Mouse (Mus musculus) erythroblast, embryonic 14.5 days (primary cell): ENCODE measurements around the gene Msl2. TPM values are rescaled to one million over a fixed set of nuclear protein-coding genes. Genes with fewer than 3 reads are reported as not detected.

ENCODE experiments used
- H3K27me3 ChIP-seq: 2 replicates; pipeline ENCODE4 v1.6.1; 2012; ENCODE audit warnings: inconsistent platforms; ENCODE audit not compliant: control insufficient read depth
- H3K36me3 ChIP-seq: 2 replicates; pipeline ENCODE4 v1.6.1; 2012; ENCODE audit warnings: mild to moderate bottlenecking, inconsistent platforms; ENCODE audit not compliant: control insufficient read depth
- H3K4me1 ChIP-seq: 2 replicates; pipeline ENCODE4 v1.6.1; 2012; ENCODE audit warnings: inconsistent platforms; ENCODE audit not compliant: control insufficient read depth
- H3K4me3 ChIP-seq: replicated peaks from 2 replicates; pipeline ENCODE3; 2012; ENCODE audit warnings: moderate library complexity, mild to moderate bottlenecking, inconsistent platforms
- H3K9me3 ChIP-seq: 2 replicates; pipeline ENCODE4 v1.6.1; 2012; ENCODE audit warnings: low read length, inconsistent platforms, mixed read lengths; ENCODE audit not compliant: control insufficient read depth
- GATA1 ChIP-seq: IDR thresholded peaks from 2 replicates; pipeline ENCODE4 v1.6.1; 2012; ENCODE audit warnings: low read length, inconsistent platforms, mixed read lengths
- TAL1 ChIP-seq: IDR thresholded peaks from 3 replicates; pipeline ENCODE4 v1.6.1; 2012; ENCODE audit warnings: low read length, inconsistent platforms, mixed read lengths
- polyA plus RNA-seq: library from polyadenylated mRNA; stranded (reverse); fragments of >175 nt; gene quantifications from 2 replicates; pipeline ENCODE4 v1.2.3, GENCODE M21; 2012

The Msl2 gene
- 0.76 and 1.1 TPM in 2 replicates for polyA plus RNA-seq

DNA sequence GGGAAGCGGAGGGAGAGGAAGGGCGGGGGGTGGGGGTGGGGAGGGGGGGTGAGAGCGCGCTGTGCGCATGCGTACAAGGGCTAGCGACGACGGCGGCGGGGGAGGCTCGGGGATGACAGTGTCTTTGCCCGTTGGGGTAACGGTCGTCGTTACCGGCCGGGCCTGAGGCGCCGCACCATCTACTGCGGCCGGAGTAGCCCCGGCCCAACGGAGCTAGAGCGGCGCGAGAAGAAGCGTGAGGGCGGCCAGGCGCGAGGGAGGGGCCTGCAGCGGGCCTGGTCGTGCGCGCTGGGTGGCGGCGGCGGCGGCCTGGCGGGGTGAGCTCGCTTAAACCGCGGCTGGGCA, at the start of gene Msl2:
Gene Msl2, plus strand, starts transcription at position 115 of the 345 bp plus-strand sequence.
- Histone ChIP-seq H3K9me3 (peaks cover 7% of the 10 kb centered on the region), H3K36me3 (peaks cover 33% of the 10 kb centered on the region), H3K4me3 (peak within 1 kb of the TSS; percentile 99), H3K4me1 (peaks cover 38% of the 10 kb centered on the region), H3K27me3 (no peaks in the 10 kb centered on the region)
- TF ChIP-seq GATA1: no peak
- TF ChIP-seq TAL1: no peak

DNA sequence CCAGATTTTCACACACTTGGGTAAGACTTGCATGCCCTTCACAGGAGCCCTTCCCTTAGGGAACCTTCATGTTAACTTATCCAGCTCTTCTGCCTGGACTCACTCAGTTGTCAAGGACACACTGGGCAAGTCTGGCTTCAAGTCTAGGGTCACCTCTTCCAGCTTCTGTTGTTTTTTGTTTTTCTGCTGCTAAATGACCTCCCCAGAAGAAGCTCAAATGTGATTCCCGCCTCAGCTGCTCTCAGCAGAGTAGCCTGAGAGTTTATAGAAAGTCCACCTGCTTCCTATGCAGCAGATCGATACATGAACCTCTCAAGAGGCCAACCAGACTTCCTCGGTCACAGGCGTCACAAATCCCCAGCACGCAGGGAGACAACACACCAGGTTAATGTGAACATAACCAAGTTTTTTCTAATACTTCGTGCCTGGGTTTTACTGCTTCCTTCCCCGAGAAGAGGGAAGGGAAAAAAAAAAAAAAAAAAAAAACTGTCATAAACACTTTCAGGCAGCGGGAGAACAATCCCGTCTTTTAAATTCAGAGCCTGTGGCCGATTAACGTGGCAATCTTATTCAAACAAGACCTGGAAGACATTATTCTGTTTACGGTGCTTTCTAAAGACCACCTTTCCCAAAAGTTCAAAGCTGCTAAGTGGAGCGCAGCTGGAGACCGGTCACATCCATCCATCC, 40.0 kb upstream of the Msl2 start:
- Histone ChIP-seq H3K9me3 (no peaks in the 10 kb centered on the region), H3K4me1 (peaks cover 62% of the 10 kb centered on the region), H3K36me3 (peaks cover 7% of the 10 kb centered on the region), H3K27me3 (peaks cover 4% of the 10 kb centered on the region), H3K4me3 (peak overlapping the region; percentile 85)
- TF ChIP-seq GATA1: no peak
- TF ChIP-seq TAL1: no peak

DNA sequence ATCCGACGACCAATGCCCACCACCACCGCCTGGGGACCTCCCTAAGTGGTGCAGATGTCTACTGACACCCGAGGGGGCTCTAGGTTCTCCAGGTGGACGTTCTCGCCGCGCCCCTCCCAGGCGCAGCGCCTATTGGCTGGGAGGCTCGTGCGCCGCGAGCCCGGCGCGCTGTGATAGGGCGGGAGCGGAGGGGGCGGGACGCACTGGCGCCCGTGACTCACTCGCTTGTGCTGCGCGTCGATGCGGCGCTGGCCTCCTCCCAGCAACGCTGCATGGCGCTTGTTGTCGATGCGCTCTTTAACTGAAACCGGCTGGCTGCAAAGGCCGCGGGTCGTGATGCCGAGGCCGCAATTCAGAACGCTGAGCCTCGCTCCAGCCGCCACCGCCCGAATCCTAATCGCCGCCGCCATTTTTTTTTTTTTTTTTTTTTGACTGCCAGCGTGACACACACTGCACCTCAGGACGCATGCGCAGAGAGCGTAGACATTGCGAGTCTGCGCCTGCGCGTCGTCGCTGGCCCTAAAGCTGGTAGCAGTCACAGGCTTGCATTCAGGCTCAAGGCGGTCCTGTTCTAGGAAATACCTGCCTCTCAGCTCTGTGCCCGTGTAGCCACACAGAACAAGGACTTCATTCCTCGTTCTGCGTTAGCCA, 39.3 kb upstream of the Msl2 start, which contains the start of gene Pccb:
Gene Pccb, minus strand, starts transcription at position 451 of the 651 bp plus-strand sequence.
- peaks cover 58% of the 10 kb centered on the region for H3K4me1 ChIP-seq
- TF ChIP-seq TAL1: no peak
- no peak for TF ChIP-seq GATA1
- peak within 1 kb of the TSS; percentile 85 for H3K4me3 ChIP-seq
- H3K36me3 ChIP-seq: peaks cover 3% of the 10 kb centered on the region; the same call in 1 of the 2 replicates
- H3K9me3 ChIP-seq: no peaks in the 10 kb centered on the region
- H3K27me3 ChIP-seq: peaks cover 4% of the 10 kb centered on the region

DNA sequence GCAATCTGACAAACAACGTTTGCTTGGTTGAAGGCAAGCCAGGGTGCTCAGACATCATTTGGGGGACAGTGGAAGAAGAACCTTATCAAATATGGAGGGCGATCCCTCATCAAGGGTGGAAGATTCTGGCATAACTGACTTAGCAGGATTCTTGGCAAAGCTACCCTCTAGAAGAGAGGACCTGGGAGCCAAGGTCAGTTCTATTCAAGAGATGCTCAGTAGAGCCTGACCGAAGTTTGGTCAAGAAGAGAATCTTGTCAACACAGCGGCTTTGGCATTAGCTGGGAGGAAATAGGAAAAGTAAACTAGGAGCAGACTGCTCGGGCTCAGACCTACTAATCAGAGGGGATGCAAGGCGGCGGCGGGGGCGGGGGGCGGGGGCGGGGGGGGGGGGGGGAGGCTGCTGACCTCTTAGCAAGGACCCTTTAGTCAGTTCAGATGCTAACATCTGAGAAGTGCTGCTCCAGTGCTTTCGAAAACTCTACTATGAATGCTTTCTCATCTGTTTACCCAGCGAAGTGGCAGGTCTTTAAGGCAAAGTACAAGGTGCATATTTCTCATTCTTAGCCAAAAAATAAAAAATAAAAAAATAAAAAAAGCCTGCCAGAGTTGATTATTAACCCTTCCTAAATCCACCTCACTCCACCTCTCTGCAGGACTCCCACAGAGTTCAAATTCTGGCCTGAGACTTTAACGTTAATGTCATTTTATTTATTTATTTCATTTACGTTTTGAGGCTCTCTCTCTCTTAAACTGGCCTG, 37.9 kb upstream of the Msl2 start:
- no peak overlapping the region for H3K4me3 ChIP-seq
- H3K9me3 ChIP-seq: no peaks in the 10 kb centered on the region
- peaks cover 7% of the 10 kb centered on the region for H3K27me3 ChIP-seq
- peaks cover 3% of the 10 kb centered on the region; the same call in 1 of the 2 replicates for H3K36me3 ChIP-seq
- H3K4me1 ChIP-seq: peaks cover 51% of the 10 kb centered on the region
- no peak for TF ChIP-seq TAL1
- TF ChIP-seq GATA1: no peak

DNA sequence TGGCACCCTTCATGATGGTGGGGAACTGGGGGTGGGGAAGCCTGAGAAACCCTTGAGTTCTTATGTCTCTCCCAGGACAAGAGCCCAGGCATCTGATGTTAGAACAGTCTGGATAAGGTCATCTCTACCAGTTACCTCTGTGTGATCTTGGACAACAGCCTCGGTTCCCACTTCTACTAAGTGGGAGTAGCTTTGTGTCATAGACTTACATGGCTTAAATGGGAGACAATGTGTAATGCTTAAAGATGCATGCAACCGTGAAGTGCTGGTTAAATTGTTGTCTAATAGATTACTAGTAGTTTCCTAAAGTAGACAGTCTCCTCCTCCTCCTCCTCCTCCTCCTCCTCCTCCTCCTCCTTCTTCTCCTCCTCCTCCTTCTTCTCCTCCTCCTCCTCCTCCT, 37.0 kb upstream of the Msl2 start:
- Histone ChIP-seq H3K4me3 (peak overlapping the region; percentile 38), H3K4me1 (peaks cover 42% of the 10 kb centered on the region), H3K9me3 (no peaks in the 10 kb centered on the region), H3K36me3 (no peaks in the 10 kb centered on the region; the same call in 1 of the 2 replicates), H3K27me3 (peaks cover 7% of the 10 kb centered on the region)
- TF ChIP-seq GATA1 (no peak), TAL1 (no peak)

DNA sequence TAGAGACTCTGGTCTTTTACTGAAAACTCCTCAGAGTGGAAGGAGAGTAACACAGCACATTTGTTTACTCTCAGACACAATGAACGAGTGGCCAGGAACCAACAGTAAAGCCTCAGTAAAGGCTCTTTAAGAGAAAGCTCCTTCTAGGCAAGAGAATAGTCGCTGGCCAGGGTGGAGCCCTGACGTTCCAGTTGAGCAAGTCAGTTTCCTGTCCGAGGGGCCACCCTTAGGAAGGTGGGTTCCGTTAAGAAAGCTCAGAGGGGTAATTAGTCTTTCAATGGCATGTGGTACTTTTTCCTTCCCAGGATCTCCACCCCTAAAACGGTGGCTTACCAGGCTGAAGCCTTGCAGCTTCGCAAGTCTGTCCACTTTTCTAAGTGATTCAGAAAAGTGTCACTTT, 36.5 kb upstream of the Msl2 start:
- Histone ChIP-seq H3K4me3 (peak overlapping the region; percentile 29), H3K9me3 (no peaks in the 10 kb centered on the region), H3K4me1 (peaks cover 38% of the 10 kb centered on the region), H3K36me3 (no peaks in the 10 kb centered on the region), H3K27me3 (peaks cover 10% of the 10 kb centered on the region)
- TF ChIP-seq GATA1 (no peak), TAL1 (no peak)

DNA sequence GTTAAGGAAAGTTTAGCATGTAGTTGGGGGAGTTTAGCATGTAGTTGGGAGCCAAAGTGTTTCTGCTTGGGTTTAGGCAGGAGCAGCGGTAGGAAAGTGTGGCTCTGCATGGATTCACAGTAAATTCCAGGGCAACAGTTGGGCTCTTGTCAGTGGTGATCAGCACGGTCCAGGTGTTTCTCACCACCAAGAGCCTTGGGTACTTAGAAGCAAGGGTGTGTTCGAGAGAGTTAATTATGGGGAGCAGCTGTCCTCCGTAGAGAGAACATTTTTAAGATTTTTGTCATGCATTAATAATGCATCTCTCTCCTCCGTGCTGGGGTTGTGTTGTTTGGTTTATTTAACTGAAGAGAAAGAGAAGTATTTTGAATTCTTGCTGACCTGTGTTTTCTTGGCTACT, 35.3 kb upstream of the Msl2 start:
- Histone ChIP-seq H3K4me1 (peaks cover 34% of the 10 kb centered on the region), H3K9me3 (no peaks in the 10 kb centered on the region), H3K36me3 (no peaks in the 10 kb centered on the region), H3K27me3 (peaks cover 12% of the 10 kb centered on the region), H3K4me3 (no peak overlapping the region)
- TF ChIP-seq GATA1: no peak
- TF ChIP-seq TAL1: no peak

DNA sequence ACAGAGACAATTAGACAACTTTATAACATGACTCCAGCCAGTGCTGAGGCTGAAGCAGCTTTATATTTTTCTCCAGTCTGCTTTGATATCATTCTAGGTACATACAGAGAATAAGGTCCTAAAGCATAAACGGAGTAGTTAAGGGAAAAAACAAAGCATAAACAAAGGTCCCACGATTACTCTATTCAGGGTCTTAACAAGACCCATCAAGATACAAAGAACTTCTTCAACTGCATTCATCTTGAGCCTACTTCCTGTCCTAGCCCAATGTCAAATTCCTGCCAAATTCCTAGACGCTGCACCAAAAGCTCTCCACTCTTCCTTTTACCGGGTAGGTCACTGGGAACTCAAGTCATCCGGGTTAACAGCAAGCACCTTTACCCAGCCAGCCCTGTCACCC, 32.4 kb upstream of the Msl2 start:
- Histone ChIP-seq H3K27me3 (peaks cover 12% of the 10 kb centered on the region), H3K9me3 (no peaks in the 10 kb centered on the region), H3K4me1 (peaks cover 24% of the 10 kb centered on the region), H3K36me3 (no peaks in the 10 kb centered on the region), H3K4me3 (no peak overlapping the region)
- TF ChIP-seq GATA1: no peak
- no peak for TF ChIP-seq TAL1

DNA sequence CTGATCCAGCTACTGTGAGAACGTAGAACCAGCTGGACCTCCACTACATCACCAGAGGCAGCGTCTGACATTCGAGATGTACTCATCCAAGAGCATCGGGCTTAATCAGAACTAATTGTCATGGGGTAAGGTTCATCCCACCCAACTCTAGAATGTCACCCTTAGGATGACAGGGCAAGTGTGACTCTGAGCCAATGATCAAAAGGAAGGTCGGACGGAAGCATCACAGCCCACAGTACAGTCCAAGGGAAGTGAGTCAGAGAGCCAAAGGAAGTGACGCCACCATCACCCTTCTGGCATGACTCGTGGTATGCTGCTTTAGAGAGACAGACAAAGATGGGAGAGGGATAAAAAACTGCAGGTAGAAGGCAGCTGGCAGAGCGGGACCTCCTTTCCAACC, 31.7 kb upstream of the Msl2 start:
- Histone ChIP-seq H3K27me3 (peaks cover 12% of the 10 kb centered on the region), H3K4me3 (no peak overlapping the region), H3K9me3 (no peaks in the 10 kb centered on the region), H3K4me1 (peaks cover 18% of the 10 kb centered on the region), H3K36me3 (no peaks in the 10 kb centered on the region)
- TF ChIP-seq TAL1: no peak
- TF ChIP-seq GATA1: no peak
